Mouse (Mus musculus) sigmoid colon, adult 10 weeks (tissue): Measurements from ENCODE around the gene Olfr678. TPM values are rescaled to one million over a fixed set of nuclear protein-coding genes. Genes with fewer than 3 reads are reported as not detected.

Source experiments
- polyA plus RNA-seq: library from polyadenylated mRNA; stranded (reverse); fragments of 350-450 nt; fragmentation: Illumina TruSeq; extraction: RNeasy Lipid Tissue Mini Kit (QIAGEN cat#74804); gene quantifications from one replicate; pipeline ENCODE4 v1.2.3, GENCODE M21; 2014; ENCODE audit warnings: low read depth, low replicate concordance

The Olfr678 gene
- not detected for polyA plus RNA-seq

DNA sequence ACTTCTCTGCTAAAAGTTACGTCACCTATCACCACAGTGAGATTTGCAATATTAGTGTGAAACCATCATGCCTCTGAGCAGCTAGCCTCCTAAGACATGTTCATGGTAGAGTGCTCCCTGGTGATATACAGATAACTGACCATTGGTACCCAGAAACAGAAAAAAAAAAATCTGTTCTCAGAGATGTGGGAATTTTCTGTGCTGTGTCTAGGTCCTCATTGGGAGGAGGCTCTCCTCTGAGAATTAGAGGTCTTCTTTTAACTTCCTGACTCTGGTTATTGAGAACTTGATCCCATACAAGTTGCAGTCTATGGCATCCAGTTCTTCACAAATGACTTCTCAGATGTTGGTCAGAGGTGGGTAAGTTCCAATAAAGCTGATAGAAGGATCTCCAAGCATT lies at the start of gene Olfr678:
Gene Olfr678 (plus strand): TSS at position 301 of the 400 bp plus-strand sequence.

DNA sequence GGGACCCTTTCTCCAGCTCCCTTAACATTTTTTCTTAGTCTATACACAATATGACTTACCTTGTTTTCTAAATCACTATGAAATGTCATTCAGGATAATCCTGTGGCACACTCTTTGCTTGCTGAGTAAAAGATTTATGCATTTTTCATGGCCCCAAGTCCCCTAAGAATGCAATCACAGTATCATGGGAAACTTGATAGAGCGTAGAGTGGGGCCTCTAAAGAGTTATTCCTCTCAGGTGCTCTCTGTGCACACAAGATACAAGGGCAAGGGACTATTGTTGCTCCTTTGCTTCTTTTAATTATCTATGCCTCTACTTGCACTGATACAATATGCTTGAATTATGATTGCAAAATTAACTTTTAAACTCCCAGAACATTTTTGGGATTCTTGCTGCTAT lies 35.9 kb upstream of the Olfr678 start, which contains the start of gene Olfr675:
Gene Olfr675 (minus strand): TSS at position 101 of the 400 bp plus-strand sequence.

DNA sequence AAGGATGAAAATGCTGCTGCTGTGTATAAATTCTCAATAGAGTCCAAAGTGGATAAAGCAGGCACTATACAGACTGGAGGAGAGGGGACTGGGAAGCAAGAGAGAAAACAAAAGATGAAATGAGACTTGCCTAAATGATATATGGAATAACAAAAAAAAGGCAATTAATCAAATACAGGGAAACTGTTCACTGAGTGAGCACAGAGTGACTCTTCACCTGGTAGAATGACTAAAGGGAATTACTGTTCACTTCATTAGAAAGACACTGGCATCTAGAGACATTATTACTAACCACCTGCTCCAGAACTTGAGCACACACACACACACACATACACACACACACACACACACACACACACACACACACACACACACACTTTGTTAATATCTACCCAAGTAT lies 31.9 kb upstream of the Olfr678 start, which contains the start of gene Olfr676:
Gene Olfr676 (plus strand): TSS at position 301 of the 400 bp plus-strand sequence.

DNA sequence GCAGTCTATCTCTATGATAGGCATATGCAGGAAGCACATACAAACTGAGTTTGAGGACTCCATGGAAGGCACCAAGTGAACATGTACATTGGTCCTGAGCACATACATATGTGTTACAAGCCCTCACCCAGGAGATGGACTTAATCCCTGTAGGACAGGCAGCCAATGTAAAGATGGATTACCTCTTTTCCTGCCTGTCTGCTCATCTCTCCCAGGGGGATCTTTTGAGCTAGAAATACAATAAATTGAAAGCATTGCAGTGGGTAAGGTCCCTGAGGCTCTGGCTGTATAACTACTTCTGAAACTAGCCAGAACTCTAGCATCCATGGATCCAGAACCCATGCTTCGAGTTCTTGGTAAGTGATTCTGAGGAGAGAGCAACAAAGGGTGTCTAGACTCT lies 16.6 kb downstream of the Olfr678 start, which contains the start of gene Olfr679:
Gene Olfr679 (plus strand): TSS at position 301 of the 400 bp plus-strand sequence.

DNA sequence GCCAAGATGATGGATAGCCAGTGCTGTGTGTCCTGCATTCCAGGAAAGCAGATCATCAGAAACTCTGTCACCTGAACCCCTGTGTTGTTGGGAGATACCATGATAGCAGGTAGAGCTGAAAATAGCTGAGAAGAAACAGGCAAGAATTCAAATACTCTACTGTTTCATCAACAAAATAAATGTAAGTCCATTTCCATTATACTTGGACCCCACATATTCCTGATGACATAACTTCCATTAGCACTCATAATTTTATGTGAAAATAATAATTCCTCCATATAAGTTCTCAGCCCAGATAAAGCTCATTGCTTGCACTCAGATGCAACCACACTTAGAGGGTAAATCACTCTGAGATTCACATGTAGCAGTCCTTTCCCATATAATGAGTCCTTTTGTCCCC lies 28.4 kb downstream of the Olfr678 start, which contains the start of gene Olfr680-ps1:
Gene Olfr680-ps1 (minus strand): TSS at position 101 of the 400 bp plus-strand sequence.

DNA sequence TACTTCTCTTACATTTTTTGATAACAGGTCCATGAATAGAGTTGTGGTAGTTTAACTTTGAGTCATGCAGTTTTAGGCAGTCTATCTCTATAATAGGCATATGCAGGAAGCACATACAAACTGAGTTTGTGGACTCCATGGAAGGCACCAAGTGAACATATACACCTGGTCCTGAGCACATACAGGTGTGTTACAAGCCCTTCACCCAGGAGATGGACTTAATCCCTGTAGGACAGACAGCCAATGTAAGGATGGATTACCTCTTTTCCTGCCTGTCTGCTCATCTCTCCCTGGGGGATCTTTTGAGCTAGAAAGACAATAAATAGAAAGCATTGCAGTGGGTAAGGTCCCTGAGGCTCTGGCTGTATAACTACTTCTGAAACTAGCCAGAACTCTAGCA lies 52.3 kb downstream of the Olfr678 start, which contains the start of gene Olfr681:
Gene Olfr681 (plus strand): TSS at position 301 of the 400 bp plus-strand sequence.

Other genes starting within 250 kb of the Olfr678 start
- gene Usp17lb, start 221.9 kb upstream of the Olfr678 start, polyA plus RNA-seq, result not detected
- not detected for gene Usp17la, start 207.5 kb upstream of the Olfr678 start, polyA plus RNA-seq
- not detected for gene Olfr665, start 186.4 kb upstream of the Olfr678 start, polyA plus RNA-seq
- gene Olfr666, start 168.5 kb upstream of the Olfr678 start, polyA plus RNA-seq, result not detected
- not detected for gene Olfr667, start 143.0 kb upstream of the Olfr678 start, polyA plus RNA-seq
- not detected for gene Olfr668, start 136.4 kb upstream of the Olfr678 start, polyA plus RNA-seq
- not detected for gene Olfr669, start 130.2 kb upstream of the Olfr678 start, polyA plus RNA-seq
- not detected for gene Olfr670, start 101.9 kb upstream of the Olfr678 start, polyA plus RNA-seq
- not detected for gene Olfr671, start 85.3 kb upstream of the Olfr678 start, polyA plus RNA-seq
- not detected for gene Olfr672, start 62.4 kb upstream of the Olfr678 start, polyA plus RNA-seq
- gene Olfr675, start 36.0 kb upstream of the Olfr678 start, polyA plus RNA-seq, result not detected
- gene Olfr676, start 31.8 kb upstream of the Olfr678 start, polyA plus RNA-seq, result not detected
- not detected for gene Olfr677, start 13.1 kb upstream of the Olfr678 start, polyA plus RNA-seq
- gene Olfr679, start 16.7 kb downstream of the Olfr678 start, polyA plus RNA-seq, result not detected
- gene Olfr680-ps1, start 28.3 kb downstream of the Olfr678 start, polyA plus RNA-seq, result not detected
- gene Olfr681, start 52.4 kb downstream of the Olfr678 start, polyA plus RNA-seq, result not detected
- not detected for gene Olfr683, start 82.5 kb downstream of the Olfr678 start, polyA plus RNA-seq
- gene Olfr684, start 99.2 kb downstream of the Olfr678 start, polyA plus RNA-seq, result not detected
- not detected for gene Olfr685, start 121.5 kb downstream of the Olfr678 start, polyA plus RNA-seq
- not detected for gene Olfr686, start 143.0 kb downstream of the Olfr678 start, polyA plus RNA-seq
- not detected for gene Olfr688, start 223.6 kb downstream of the Olfr678 start, polyA plus RNA-seq
- gene Olfr689, start 246.7 kb downstream of the Olfr678 start, polyA plus RNA-seq, result not detected